Mouse (Mus musculus) heart, adult 18-20 months (tissue): ENCODE results near the gene Ccr7. TPM values are rescaled to one million over a fixed set of nuclear protein-coding genes. Genes with fewer than 3 reads are reported as not detected.

Experiments
- total RNA-seq, 2 experiments: library from RNA; stranded (reverse); gene quantifications; 2 replicates each; pipeline ENCODE4 v1.2.3; 2021

The Ccr7 gene
- total RNA-seq, 2 experiments from 2014 or later = 0.30 to 2.8 TPM

Other genes with a start within 250 kb of the Ccr7 start
- gene Cdc6, start 247.3 kb downstream of the Ccr7 start, total RNA-seq = under 1 TPM; 0.40 to 0.41 TPM
- 10 to 100 TPM in 1 of 2 experiments, 1 to 10 TPM in 1; 8.7 to 10.1 TPM for gene Rara, start 227.3 kb downstream of the Ccr7 start, total RNA-seq
- gene Gjd3, start 172.1 kb downstream of the Ccr7 start, total RNA-seq = under 1 TPM; 0.36 to 0.45 TPM
- 1 to 10 TPM; 1.5 to 1.8 TPM for gene Top2a, start 130.9 kb downstream of the Ccr7 start, total RNA-seq
- gene Igfbp4, start 113.8 kb downstream of the Ccr7 start, total RNA-seq = 10 to 100 TPM; 82.2 to 94.0 TPM
- under 1 TPM; 0.07 to 0.18 TPM for gene Tns4, start 65.8 kb downstream of the Ccr7 start, total RNA-seq
- 10 to 100 TPM; 42.0 to 46.3 TPM for gene Smarce1, start 75.9 kb upstream of the Ccr7 start, total RNA-seq
- 10 to 100 TPM; 27.8 to 33.0 TPM for gene Krt222, start 89.0 kb upstream of the Ccr7 start, total RNA-seq
- not detected for gene Krt24, start 130.2 kb upstream of the Ccr7 start, total RNA-seq
- not detected for gene Krt25, start 167.9 kb upstream of the Ccr7 start, total RNA-seq
- not detected for gene Krt26, start 182.9 kb upstream of the Ccr7 start, total RNA-seq
- not detected for gene Krt27, start 196.0 kb upstream of the Ccr7 start, total RNA-seq
- gene Krt28, start 219.8 kb upstream of the Ccr7 start, total RNA-seq = not detected
- gene Krt10, start 234.3 kb upstream of the Ccr7 start, total RNA-seq = 1 to 10 TPM; 4.1 to 5.1 TPM